Mouse (Mus musculus): ENCODE measurements at regions not wholly inside any gene's neighbourhood (a gene's known extent, or its start where the extent isn't known, plus 50 kb on each side); places are given as distances from the start of the nearest gene placed in this dataset.
A peak's percentile ranks its signal among the peaks of the same experiment; 100 is the strongest.

GRCm38 (mm10) chr3:143574035-143574864, 630.8 kb downstream of the Lmo4 start:
- DNase-seq = no peak

DNA sequence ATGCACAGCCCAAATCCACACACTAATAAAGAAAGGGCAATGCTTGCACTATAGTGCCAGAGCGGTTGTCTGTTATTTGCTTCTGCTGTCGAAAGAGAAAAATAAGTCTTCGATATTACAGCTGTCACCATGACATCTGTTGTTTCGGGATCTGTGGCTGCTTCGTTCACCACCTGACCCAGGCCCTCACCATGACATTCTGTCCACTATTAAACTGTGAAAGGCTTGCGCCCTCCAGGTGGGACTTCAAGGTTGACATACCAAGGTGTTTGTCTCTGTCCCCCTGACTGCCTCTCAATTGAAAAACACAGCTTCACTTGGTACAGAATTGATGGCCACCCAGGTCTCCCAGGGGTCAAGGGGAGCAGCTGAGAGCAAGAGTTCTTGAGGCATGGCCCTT, 635.1 kb downstream of the Lmo4 start:
- DNase-seq = no peak

GRCm38 (mm10) chr3:143565067-143565466, 640.0 kb downstream of the Lmo4 start:
- DNase-seq = no peak

DNA sequence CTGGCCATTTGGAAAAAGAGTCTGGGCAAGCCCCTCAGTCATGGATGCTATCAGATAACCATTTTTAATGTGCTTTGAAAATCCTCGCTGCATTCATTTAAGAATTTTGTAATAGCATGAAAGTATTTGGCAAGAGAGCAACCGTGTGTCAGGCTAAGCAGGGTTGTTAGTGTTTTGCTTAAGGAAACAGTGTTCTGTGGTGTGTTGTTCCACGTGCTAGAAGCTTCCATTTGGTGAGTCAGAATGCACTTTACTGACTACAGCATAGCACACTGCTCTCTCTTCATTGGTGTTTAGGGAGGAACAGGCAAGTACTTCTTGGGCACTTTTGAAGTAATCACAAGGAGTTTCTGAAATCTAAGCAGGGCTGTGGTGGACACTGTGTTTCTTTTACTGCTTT, 661.0 kb upstream of the Pkn2 start:
- DNase-seq = no peak

DNA sequence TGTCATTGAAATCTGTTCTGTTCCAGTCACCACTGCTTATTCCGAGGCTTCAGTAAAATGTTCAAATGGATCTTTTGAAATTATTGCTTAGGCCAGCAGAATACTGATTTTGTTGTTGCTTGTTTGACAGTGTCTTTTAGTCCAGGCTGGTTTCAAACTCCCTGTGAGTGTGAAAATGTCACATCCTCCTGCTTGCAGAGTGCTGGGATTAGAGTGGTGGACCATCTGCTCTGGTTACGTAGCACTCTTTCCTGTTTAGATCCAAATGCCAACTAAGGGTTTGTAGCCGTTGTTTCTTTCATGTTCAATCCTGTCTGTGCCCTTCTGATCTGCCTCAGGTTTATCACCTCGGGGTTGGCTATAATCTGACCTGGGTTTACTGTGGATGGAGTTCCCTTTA, 646.2 kb upstream of the Pkn2 start:
- DNase-seq = no peak

GRCm38 (mm10) chr3:143527274-143527673, 645.5 kb upstream of the Pkn2 start:
- no peak for DNase-seq

DNA sequence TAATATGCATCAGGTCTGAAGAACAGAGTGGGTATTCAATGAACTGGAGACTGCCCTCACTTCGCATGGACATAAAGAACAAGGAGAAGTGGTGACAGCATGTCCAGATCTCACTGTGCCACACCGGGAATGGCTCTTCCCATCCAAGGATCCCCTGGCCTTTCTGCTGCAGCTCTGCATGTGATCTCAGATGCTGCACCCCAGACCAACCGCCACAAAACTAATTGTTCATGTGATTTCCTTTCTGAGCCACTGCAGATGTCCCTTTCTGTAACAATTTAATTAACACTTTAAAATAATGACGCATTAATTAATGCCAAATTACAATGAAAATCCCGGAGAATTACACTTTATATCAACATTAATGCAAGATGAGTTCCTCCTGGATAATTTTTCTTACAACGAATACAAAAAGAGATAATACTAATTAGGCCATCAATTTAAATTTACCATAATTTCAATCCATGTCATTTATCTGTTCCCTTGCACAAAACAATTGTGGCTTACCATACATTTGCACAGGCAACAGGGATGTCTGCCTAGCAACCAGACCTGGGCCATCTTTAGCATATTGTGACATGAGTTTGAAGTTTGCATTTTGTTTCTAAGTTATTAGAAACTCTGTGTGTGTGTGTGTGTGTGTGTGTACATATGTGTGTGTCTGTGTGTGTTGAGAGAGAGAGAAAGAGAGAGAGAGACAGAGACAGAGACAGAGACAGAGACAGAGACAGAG, 630.9 kb upstream of the Pkn2 start:
- DNase-seq = no peak

DNA sequence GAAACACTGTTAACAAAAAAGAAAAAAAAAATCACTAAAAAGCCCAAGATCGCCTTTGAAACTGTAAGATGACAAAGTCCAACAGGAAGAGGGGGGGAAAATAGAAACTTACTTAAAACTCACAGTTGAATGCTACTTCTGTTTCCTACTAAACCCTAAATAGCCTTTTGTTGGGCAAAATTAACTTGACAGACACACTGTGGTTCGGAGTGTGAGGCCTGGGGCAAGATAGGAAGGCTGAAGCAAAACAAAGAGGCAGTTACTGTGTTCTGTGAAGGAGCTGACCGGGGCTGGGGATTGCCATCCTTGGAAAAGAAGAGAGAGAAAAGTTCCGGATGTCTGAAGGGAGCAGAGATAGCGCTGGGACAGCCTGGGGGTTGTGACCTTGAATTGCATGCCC, 627.7 kb upstream of the Pkn2 start:
- no peak for DNase-seq

DNA sequence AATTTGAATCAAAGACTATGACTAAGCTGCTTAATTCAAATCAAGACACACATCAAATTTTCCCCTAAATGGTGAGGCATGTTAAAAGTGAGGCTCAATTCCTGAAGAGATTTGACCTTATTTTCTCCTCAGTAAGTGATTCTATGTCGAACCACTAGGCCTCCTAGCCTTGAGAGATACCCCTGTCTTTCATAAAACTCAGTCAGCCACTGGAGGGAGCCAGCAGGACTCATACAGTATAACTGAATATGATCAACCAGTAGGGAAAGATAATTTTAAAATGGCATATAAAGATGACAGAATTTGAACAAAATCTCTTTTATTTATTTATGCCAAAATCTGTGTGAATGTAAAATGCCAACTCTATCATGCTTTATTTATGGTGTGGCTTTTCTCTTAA, 626.5 kb upstream of the Pkn2 start:
- DNase-seq = peak; percentile 73

- DNase-seq = no peak
Measured at GRCm38 (mm10) chr3:143501017-143501416, 619.2 kb upstream of the Pkn2 start.

DNA sequence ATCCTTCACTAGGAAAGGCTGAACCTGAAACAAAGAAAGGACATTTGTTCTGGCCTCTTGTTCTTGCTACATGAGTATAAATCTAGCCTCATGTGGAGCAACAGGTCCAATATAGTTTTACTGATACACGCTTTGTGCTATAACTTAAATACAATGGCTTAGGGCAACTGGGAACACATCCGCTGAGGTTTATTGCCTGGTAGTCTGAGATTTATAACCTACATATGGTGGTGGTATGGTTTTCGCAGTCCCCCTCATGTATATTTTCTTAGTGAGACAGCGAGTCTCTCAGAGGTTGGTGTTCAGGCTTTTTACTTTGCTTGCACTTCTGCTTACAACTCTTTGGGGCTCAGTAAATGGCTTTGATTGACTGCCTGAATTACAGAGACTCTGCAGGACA, 613.6 kb upstream of the Pkn2 start:
- no peak for DNase-seq

DNA sequence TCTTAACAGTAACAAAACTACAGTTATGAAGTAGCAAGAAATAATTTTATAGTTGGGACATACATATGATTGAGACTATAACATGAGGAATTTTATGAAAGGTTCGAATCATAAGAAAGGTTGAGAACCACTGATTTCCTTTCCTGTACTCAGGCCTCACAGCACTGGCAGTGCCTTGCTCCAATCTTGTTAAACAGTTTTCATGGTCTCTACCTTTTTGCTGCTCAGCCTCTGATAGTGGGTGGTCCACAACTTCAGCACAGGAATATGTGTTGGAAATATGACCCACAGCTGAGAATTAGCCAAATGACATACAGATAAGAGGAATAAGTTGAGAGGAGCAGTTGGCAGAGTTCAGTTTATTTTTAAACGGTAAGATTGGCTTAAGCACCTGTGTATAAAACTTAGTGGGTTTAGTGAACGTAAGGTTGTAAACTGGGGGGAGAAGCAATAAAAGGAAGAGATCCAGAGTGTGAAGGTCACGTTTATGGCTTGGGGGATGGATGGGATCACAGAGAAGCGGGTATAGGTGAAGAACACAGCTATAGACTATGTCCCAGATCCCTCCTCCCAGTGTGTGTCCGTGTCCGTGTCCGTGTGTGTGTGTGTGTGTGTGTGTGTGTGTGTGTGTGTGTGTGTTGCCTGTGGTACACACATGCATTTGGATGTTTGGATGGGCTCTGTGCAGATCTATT, 596.3 kb upstream of the Pkn2 start:
- no peak for DNase-seq

DNA sequence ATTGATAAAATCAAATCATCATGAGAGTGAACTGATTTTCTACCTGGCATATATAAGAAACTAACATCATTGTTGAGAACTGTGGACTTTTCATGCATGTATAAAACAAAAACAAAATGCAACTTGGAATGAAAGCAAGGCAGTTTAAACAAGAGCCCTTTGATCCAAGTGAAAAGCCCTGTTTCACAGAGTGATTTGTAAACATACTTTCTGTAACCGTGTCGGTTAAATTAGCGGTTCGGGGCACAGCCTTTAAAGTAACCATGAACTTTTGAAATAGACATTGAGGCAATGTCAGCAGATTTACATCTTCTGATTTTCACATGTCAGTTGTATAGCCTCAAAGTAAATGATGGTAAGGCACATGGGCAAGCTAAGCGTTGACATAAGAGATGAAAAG, 593.7 kb upstream of the Pkn2 start:
- no peak for DNase-seq

- no peak for DNase-seq
Measured at GRCm38 (mm10) chr3:143447005-143447709, 565.4 kb upstream of the Pkn2 start.

DNA sequence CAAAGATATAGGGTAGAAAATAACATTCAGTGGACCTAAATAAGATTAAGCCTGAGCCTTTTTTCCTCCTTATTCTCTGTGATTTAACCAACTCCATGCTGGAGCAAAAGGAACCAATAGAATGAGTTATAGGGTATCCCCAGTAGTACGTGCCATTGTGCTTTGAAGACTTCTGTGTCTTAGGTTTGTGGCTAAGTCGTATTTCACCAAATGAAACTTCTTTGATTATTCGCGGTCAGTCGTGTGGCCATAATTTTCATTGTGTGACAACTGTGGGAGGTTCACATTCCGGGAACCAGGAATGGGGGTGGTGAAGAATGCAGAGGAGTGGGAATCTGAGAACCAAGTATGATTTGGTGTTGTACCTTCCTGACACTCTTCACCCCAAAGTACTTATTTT, 535.6 kb upstream of the Pkn2 start:
- no peak for DNase-seq

DNA sequence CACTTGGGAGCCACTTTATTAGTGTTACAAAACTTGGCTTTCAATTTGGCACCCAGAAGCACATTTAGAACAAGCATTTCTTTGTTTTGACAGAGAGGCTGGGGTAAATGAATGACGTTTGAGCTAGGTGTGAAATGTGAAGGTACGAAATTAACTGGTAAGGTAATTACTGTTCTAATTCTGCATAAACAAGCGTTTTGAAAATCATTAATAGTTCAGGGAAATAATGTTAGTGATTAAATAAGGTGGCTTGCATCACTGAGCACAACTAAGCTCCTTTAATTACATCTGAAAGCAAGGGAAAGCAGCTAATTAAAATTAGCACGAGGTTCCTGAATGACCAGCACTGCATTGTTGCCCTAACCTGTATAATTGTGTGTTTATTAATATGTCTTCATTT, 529.9 kb upstream of the Pkn2 start:
- no peak for DNase-seq

GRCm38 (mm10) chr3:143398966-143399365, 517.2 kb upstream of the Pkn2 start:
- no peak for DNase-seq

GRCm38 (mm10) chr3:143384357-143384756, 502.6 kb upstream of the Pkn2 start:
- no peak for DNase-seq

GRCm38 (mm10) chr3:143379193-143379592, 497.4 kb upstream of the Pkn2 start:
- peak; percentile 84 for DNase-seq

- no peak for DNase-seq
Measured at GRCm38 (mm10) chr3:143377446-143377845, 495.6 kb upstream of the Pkn2 start.

GRCm38 (mm10) chr3:143375527-143376061, 493.8 kb upstream of the Pkn2 start:
- DNase-seq = no peak

GRCm38 (mm10) chr3:143373501-143373900, 491.7 kb upstream of the Pkn2 start:
- no peak for DNase-seq

- DNase-seq = no peak
Measured at GRCm38 (mm10) chr3:143369002-143369401, 487.2 kb upstream of the Pkn2 start.
